Mouse (Mus musculus): ENCODE measurements at regions not wholly inside any gene's neighbourhood (a gene's known extent, or its start where the extent isn't known, plus 50 kb on each side); places are given as distances from the start of the nearest gene placed in this dataset.
"Not testable (repeated sequence)": the region's sequence is repeated elsewhere in the genome, so short reads cannot be mapped to it uniquely, and the experiment has no call there.

- Histone ChIP-seq H3K4me3 (ENCODE audit: control insufficient read depth, low read depth, low read length) (no peak overlapping the region), H3K4me1 (ENCODE audit: control insufficient read depth, insufficient read depth, low read length) (no peaks in the 10 kb centered on the region), H3K27ac (ENCODE audit: control insufficient read depth, insufficient read depth, low read depth, low read length) (no peak overlapping the region), H3K27me3 (ENCODE audit: control insufficient read depth, insufficient read depth, low read length) (no peaks in the 10 kb centered on the region), H3K36me3 (ENCODE audit: control insufficient read depth, insufficient read depth, low read length) (no peaks in the 10 kb centered on the region)
- TF ChIP-seq CTCF (IDR thresholded peaks at IDR 0.05; ENCODE audit: control insufficient read depth, insufficient read depth, insufficient replicate concordance, low read depth, low read length) (no peak), POLR2A (IDR thresholded peaks at IDR 0.05; ENCODE audit: control insufficient read depth, low read depth, low read length) (no peak)
These were observed 527.4 kb upstream of the Gm5150 start for GRCm38 (mm10) chr3:16533643-16534042.

- not testable (repeated sequence) for H3K4me3 ChIP-seq (ENCODE audit: control insufficient read depth, low read depth, low read length); H3K4me1 ChIP-seq (ENCODE audit: control insufficient read depth, insufficient read depth, low read length); H3K27ac ChIP-seq (ENCODE audit: control insufficient read depth, insufficient read depth, low read depth, low read length); H3K27me3 ChIP-seq (ENCODE audit: control insufficient read depth, insufficient read depth, low read length); H3K36me3 ChIP-seq (ENCODE audit: control insufficient read depth, insufficient read depth, low read length)
These were observed 521.3 kb upstream of the Gm5150 start for GRCm38 (mm10) chr3:16527511-16527910.

GRCm38 (mm10) chr3:16488431-16488830 is 482.2 kb upstream of the Gm5150 start:
- not testable (repeated sequence) for H3K36me3 ChIP-seq (ENCODE audit: control insufficient read depth, insufficient read depth, low read length); H3K4me1 ChIP-seq (ENCODE audit: control insufficient read depth, insufficient read depth, low read length); H3K27ac ChIP-seq (ENCODE audit: control insufficient read depth, insufficient read depth, low read depth, low read length); H3K27me3 ChIP-seq (ENCODE audit: control insufficient read depth, insufficient read depth, low read length); H3K4me3 ChIP-seq (ENCODE audit: control insufficient read depth, low read depth, low read length)

GRCm38 (mm10) chr3:16482750-16483149 is 476.5 kb upstream of the Gm5150 start:
- Histone ChIP-seq H3K4me3 (ENCODE audit: control insufficient read depth, low read depth, low read length) (no peak overlapping the region), H3K27ac (ENCODE audit: control insufficient read depth, insufficient read depth, low read depth, low read length) (no peak overlapping the region), H3K4me1 (ENCODE audit: control insufficient read depth, insufficient read depth, low read length) (no peaks in the 10 kb centered on the region), H3K27me3 (ENCODE audit: control insufficient read depth, insufficient read depth, low read length) (no peaks in the 10 kb centered on the region), H3K36me3 (ENCODE audit: control insufficient read depth, insufficient read depth, low read length) (no peaks in the 10 kb centered on the region)
- no peak for TF ChIP-seq CTCF (IDR thresholded peaks at IDR 0.05; ENCODE audit: control insufficient read depth, insufficient read depth, insufficient replicate concordance, low read depth, low read length)
- TF ChIP-seq POLR2A (IDR thresholded peaks at IDR 0.05; ENCODE audit: control insufficient read depth, low read depth, low read length): no peak

- no peak overlapping the region for H3K4me3 ChIP-seq (ENCODE audit: control insufficient read depth, low read depth, low read length)
- no peak for TF ChIP-seq POLR2A (IDR thresholded peaks at IDR 0.05; ENCODE audit: control insufficient read depth, low read depth, low read length)
- no peaks in the 10 kb centered on the region for H3K4me1 ChIP-seq (ENCODE audit: control insufficient read depth, insufficient read depth, low read length)
- H3K27ac ChIP-seq (ENCODE audit: control insufficient read depth, insufficient read depth, low read depth, low read length): no peak overlapping the region
- H3K27me3 ChIP-seq (ENCODE audit: control insufficient read depth, insufficient read depth, low read length): no peaks in the 10 kb centered on the region
- H3K36me3 ChIP-seq (ENCODE audit: control insufficient read depth, insufficient read depth, low read length): no peaks in the 10 kb centered on the region
These were observed 465.1 kb upstream of the Gm5150 start for GRCm38 (mm10) chr3:16471360-16471759.

GRCm38 (mm10) chr3:16466388-16466787 is 460.2 kb upstream of the Gm5150 start:
- H3K36me3 ChIP-seq (ENCODE audit: control insufficient read depth, insufficient read depth, low read length): no peaks in the 10 kb centered on the region
- no peak overlapping the region for H3K4me3 ChIP-seq (ENCODE audit: control insufficient read depth, low read depth, low read length)
- no peaks in the 10 kb centered on the region for H3K4me1 ChIP-seq (ENCODE audit: control insufficient read depth, insufficient read depth, low read length)
- H3K27me3 ChIP-seq (ENCODE audit: control insufficient read depth, insufficient read depth, low read length): no peaks in the 10 kb centered on the region
- TF ChIP-seq CTCF (IDR thresholded peaks at IDR 0.05; ENCODE audit: control insufficient read depth, insufficient read depth, insufficient replicate concordance, low read depth, low read length) (peak; percentile 52; the same call in 1 of the 2 replicates), POLR2A (IDR thresholded peaks at IDR 0.05; ENCODE audit: control insufficient read depth, low read depth, low read length) (no peak)
- no peak overlapping the region for H3K27ac ChIP-seq (ENCODE audit: control insufficient read depth, insufficient read depth, low read depth, low read length)

- Histone ChIP-seq H3K27me3 (ENCODE audit: control insufficient read depth, insufficient read depth, low read length) (no peaks in the 10 kb centered on the region), H3K4me1 (ENCODE audit: control insufficient read depth, insufficient read depth, low read length) (no peaks in the 10 kb centered on the region), H3K27ac (ENCODE audit: control insufficient read depth, insufficient read depth, low read depth, low read length) (no peak overlapping the region), H3K4me3 (ENCODE audit: control insufficient read depth, low read depth, low read length) (no peak overlapping the region), H3K36me3 (ENCODE audit: control insufficient read depth, insufficient read depth, low read length) (no peaks in the 10 kb centered on the region)
- TF ChIP-seq CTCF (IDR thresholded peaks at IDR 0.05; ENCODE audit: control insufficient read depth, insufficient read depth, insufficient replicate concordance, low read depth, low read length): no peak
- no peak for TF ChIP-seq POLR2A (IDR thresholded peaks at IDR 0.05; ENCODE audit: control insufficient read depth, low read depth, low read length)
These were observed 459.1 kb upstream of the Gm5150 start for GRCm38 (mm10) chr3:16465357-16465756.

GRCm38 (mm10) chr3:16464301-16464700 is 458.1 kb upstream of the Gm5150 start:
- H3K4me3 ChIP-seq (ENCODE audit: control insufficient read depth, low read depth, low read length): no peak overlapping the region
- no peak overlapping the region for H3K27ac ChIP-seq (ENCODE audit: control insufficient read depth, insufficient read depth, low read depth, low read length)
- H3K36me3 ChIP-seq (ENCODE audit: control insufficient read depth, insufficient read depth, low read length): no peaks in the 10 kb centered on the region
- no peaks in the 10 kb centered on the region for H3K4me1 ChIP-seq (ENCODE audit: control insufficient read depth, insufficient read depth, low read length)
- no peak for TF ChIP-seq CTCF (IDR thresholded peaks at IDR 0.05; ENCODE audit: control insufficient read depth, insufficient read depth, insufficient replicate concordance, low read depth, low read length)
- TF ChIP-seq POLR2A (IDR thresholded peaks at IDR 0.05; ENCODE audit: control insufficient read depth, low read depth, low read length): no peak
- no peaks in the 10 kb centered on the region for H3K27me3 ChIP-seq (ENCODE audit: control insufficient read depth, insufficient read depth, low read length)

Measured in testis, adult 2 months (tissue).